Mouse (Mus musculus) liver, embryonic 16.5 days (tissue): ENCODE data around the gene Sec1. TPM values are rescaled to one million over a fixed set of nuclear protein-coding genes. Genes with fewer than 3 reads are reported as not detected.

Experiments used
- ATAC-seq: fragments of 200-750 bp; cut with Nextera tagmentation; 2 replicates; pipeline ENCODE4 v1.8.0; 2017; ENCODE audit warnings: low read depth, mild to moderate bottlenecking, moderate number of reproducible peaks, moderate library complexity
- H3K27ac ChIP-seq: fragments of 300-500 bp; sonication (generic); 2 replicates; pipeline ENCODE4 v1.5.1; 2014; ENCODE audit warnings: mild to moderate bottlenecking, low read length
- H3K27me3 ChIP-seq: fragments of 300-500 bp; sonication (generic); 2 replicates; pipeline ENCODE4 v1.6.1; 2014; ENCODE audit warnings: low read depth, low read length, mixed read lengths; ENCODE audit not compliant: control insufficient read depth, insufficient read depth
- H3K36me3 ChIP-seq: fragments of 300-500 bp; sonication (generic); 2 replicates; pipeline ENCODE4 v1.6.1; 2014; ENCODE audit warnings: mild to moderate bottlenecking; ENCODE audit not compliant: control insufficient read depth, insufficient read depth
- H3K4me1 ChIP-seq: fragments of 300-500 bp; sonication (generic); 2 replicates; pipeline ENCODE4 v1.6.1; 2014; ENCODE audit warnings: low read depth, low read length, mixed read lengths; ENCODE audit not compliant: control insufficient read depth
- H3K4me2 ChIP-seq: fragments of 300-500 bp; sonication (generic); 2 replicates; pipeline ENCODE4 v1.6.1; 2014; ENCODE audit warnings: low read depth, low read length, mixed read lengths
- H3K4me3 ChIP-seq: fragments of 300-500 bp; sonication (generic); 2 replicates; pipeline ENCODE4 v1.5.1; 2014; ENCODE audit warnings: low read depth, mild to moderate bottlenecking, low read length
- H3K9ac ChIP-seq: fragments of 300-500 bp; sonication (generic); 2 replicates; pipeline ENCODE4 v1.6.1; 2014; ENCODE audit warnings: low read depth, low read length
- H3K9me3 ChIP-seq: fragments of 300-500 bp; sonication (generic); replicated peaks from 2 replicates; pipeline ENCODE4 v1.6.1; 2016; ENCODE audit warnings: low read length; ENCODE audit not compliant: control insufficient read depth
- whole genome bisulfite sequencing: fragments of 180-500 bp; shearing (Covaris S2); extraction: QIAGEN DNeasy Blood & Tissue Kit; methylation state at CpG from one replicate; pipeline ENCODE4 v1.1.7; 2014; ENCODE audit not compliant: insufficient replicate concordance; 5-methylcytosine and 5-hydroxymethylcytosine counted together
- polyA plus RNA-seq: library from polyadenylated mRNA; unstranded; fragments of >200 nt; fragmentation: Nextera tagmentation; extraction: Ambion mirVana; gene quantifications from 2 replicates; pipeline ENCODE4 v1.2.1, GENCODE M21; 2015

The Sec1 gene
- polyA plus RNA-seq, 1 experiment from 2014 or later, result 0.05 TPM

DNA sequence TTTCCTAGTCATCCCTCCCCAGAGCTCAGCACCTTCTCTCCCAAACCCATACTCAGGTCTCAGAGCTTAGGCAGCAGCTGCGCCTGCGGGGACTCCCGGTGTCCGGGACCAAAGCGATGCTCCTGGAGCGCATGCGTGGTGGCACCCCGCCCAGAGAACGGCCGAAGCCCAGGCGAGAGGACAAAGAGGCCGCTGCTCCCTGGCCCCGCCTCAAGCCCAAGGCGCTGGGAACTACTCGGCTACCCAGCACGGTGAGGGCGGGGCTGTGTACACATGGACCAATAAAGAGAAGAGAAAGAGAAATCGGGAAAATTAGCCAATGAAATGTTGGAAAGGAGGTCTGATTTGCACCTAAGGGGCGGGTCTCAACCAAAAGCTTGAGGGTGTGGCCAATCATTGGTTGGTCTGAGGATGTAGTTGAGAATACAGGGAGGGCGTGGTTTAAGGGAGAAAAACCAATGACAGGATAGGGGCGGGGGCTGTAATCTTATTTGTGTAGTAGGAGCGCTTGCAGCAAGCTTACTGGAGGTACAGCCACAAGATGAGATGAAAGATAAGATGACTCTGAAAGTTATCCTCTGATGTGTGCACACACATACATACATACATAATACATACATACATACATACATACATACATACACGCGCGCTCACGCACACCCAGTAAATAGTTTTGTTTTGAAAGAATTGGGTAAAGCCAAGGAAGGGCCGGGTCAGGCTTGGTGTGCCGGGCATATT, 50.6 kb downstream of the Sec1 start:
- no peaks in the 10 kb centered on the region for H3K36me3 ChIP-seq
- peak overlapping the region; percentile 43 for H3K4me3 ChIP-seq
- H3K9ac ChIP-seq, result peak overlapping the region; percentile 13; the same call in 1 of the 2 replicates
- H3K27me3 ChIP-seq, result peaks cover 6% of the 10 kb centered on the region; the same call in 1 of the 2 replicates
- WGBS, result 5% methylated on average over 28 of the region's 28 CpGs
- no peaks in the 10 kb centered on the region for H3K9me3 ChIP-seq
- ATAC-seq, result peak; percentile 82
- H3K4me1 ChIP-seq, result peaks cover 7% of the 10 kb centered on the region; the same call in 1 of the 2 replicates
- H3K27ac ChIP-seq, result no peak overlapping the region
- H3K4me2 ChIP-seq, result peak overlapping the region; percentile 56

DNA sequence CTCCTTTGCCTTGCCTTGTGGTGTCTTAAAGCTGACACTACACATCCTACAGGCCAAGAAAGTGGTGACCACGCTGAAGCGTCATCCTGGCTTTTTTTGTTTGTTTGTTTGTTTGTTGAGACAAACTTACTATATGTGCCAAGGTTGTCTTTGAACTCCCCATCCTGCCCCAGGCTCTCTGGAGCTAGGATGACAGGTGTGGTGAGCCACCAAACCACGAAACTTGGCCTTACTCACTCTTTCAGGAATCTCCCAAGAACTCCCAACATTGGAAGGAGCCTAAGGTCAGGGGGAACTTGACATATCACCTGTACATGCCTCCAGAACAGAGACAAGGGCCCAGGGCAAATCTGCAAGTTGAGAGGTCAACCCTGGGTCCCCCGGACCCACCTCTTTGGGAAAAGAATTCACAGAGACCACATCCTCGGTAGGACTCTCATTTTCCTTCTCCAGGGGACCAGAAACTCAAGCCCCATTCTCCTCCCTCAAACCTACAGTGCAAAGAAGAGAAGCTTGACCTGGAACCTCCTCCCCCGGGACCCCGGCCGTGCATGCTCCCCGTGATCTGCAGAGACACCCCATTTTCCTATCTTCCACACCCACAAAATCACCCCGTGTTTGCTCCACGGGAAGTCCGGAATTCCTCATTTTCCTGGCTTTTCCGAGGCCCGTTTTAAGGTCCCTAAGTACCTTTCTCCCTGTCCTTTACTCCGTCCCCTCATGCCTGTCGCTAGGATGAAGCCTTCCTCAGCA, 51.5 kb downstream of the Sec1 start:
- ATAC-seq, result no peak
- peak overlapping the region; percentile 43 for H3K4me3 ChIP-seq
- no peaks in the 10 kb centered on the region for H3K9me3 ChIP-seq
- peaks cover 6% of the 10 kb centered on the region; the same call in 1 of the 2 replicates for H3K27me3 ChIP-seq
- H3K27ac ChIP-seq, result no peak overlapping the region
- peaks cover 7% of the 10 kb centered on the region; the same call in 1 of the 2 replicates for H3K4me1 ChIP-seq
- H3K4me2 ChIP-seq, result peak overlapping the region; percentile 56
- 31% methylated on average over 16 of the region's 16 CpGs for WGBS
- H3K36me3 ChIP-seq, result no peaks in the 10 kb centered on the region
- H3K9ac ChIP-seq, result peak overlapping the region; percentile 13; the same call in 1 of the 2 replicates

DNA sequence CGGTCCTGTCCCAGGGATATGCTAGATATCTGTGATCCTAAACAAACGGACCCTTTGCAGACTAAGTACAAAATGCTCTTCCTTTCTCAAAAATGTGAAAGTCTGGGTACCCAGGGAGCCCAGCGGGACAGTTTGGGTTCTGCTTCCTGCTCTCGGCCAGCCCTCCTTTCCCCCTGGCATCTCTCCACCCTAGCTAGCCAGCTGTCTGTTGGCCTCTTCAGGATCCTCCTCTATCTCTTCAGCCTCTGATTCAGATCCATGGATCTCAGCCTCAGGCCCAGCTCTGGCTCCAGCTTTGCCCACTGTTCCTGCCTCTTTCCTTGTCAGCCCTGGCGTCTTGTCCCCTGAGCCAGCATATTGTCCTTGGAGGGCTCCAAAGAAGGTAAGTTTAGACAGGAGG, 52.1 kb downstream of the Sec1 start:
- WGBS, result 67% methylated on average over 5 of the region's 5 CpGs
- Histone ChIP-seq H3K9ac (no peak overlapping the region), H3K4me3 (no peak overlapping the region), H3K36me3 (no peaks in the 10 kb centered on the region), H3K4me1 (peaks cover 7% of the 10 kb centered on the region; the same call in 1 of the 2 replicates), H3K9me3 (no peaks in the 10 kb centered on the region), H3K27ac (no peak overlapping the region), H3K4me2 (no peak overlapping the region), H3K27me3 (peaks cover 6% of the 10 kb centered on the region; the same call in 1 of the 2 replicates)
- ATAC-seq, result no peak

DNA sequence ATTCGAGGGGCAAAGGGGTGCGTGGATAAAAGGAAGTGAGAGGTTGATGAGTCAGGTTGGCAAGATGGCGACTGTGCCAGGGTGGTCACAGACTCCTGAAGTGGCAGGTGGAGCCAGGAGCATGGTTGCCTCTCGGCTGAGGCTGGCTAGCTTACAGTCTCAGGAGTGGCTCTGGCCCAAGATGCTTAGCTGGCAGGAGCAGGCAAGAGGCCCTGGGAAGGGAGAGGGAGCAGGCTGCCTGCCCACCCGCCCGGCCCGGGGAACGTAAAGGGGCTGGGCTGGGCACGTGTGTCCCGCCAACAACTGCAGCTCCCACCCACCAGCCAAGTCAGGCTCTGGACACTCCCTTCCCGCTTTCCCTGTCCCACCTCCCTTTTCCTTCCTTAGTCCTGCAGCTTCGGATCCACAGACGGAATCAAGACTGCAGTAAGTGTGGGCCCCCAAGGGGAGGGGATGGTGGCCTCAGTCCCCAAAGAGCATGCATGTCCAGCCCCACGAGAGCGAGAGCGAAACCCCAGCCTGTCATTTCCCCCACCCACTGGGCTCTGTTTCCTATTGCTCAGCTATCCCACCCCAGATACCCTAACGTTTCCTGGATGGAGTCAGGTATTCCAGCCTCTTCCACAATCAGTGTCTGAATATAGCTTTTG, 52.7 kb downstream of the Sec1 start:
- no peak overlapping the region for H3K27ac ChIP-seq
- no peak overlapping the region for H3K4me3 ChIP-seq
- no peak overlapping the region for H3K9ac ChIP-seq
- 58% methylated on average over 17 of the region's 17 CpGs for WGBS
- H3K4me1 ChIP-seq, result peaks cover 7% of the 10 kb centered on the region; the same call in 1 of the 2 replicates
- no peaks in the 10 kb centered on the region for H3K9me3 ChIP-seq
- H3K4me2 ChIP-seq, result no peak overlapping the region
- no peak for ATAC-seq
- no peaks in the 10 kb centered on the region for H3K36me3 ChIP-seq
- peaks cover 6% of the 10 kb centered on the region; the same call in 1 of the 2 replicates for H3K27me3 ChIP-seq

DNA sequence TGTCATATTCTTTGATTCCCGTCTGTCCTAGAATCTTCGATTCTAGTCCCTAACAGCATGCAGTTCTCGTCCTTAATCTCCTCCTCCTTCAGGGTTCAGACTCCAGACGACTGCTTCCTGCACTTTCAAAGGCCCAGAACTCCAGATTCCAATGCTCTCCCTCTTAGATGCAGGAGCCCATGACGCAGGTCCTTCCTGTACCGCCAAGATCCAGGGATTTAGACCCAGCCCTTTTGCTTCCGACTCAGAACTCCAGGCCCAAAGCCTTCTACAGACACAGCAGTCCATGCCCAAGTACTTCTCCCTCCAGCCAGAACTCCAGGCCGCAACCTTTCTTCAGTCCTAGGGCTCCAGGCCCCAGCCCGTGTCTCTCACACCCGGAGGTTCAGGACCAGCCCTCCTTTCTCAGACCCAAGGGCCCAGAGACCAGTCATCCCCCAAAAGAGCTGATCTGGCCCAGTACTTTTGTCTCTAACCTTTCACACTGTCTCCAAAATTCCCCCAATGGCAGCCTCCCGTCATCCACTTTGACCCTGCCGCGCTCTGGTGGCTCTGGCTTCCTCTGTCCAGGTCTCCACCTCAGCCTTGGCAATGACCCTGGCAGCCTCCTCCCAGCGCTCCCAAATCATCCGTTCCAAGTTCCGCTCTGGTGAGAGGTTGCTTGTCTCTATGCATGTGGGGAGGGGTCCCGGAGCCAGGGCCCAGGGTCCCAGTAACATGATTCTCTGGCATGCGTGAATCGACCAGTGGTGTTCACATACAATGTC, 53.8 kb downstream of the Sec1 start:
- Histone ChIP-seq H3K9me3 (no peaks in the 10 kb centered on the region), H3K4me3 (no peak overlapping the region), H3K9ac (no peak overlapping the region), H3K4me1 (peaks cover 7% of the 10 kb centered on the region; the same call in 1 of the 2 replicates), H3K36me3 (no peaks in the 10 kb centered on the region), H3K4me2 (no peak overlapping the region), H3K27me3 (peaks cover 6% of the 10 kb centered on the region; the same call in 1 of the 2 replicates), H3K27ac (no peak overlapping the region)
- WGBS, result 68% methylated on average over 19 of the region's 19 CpGs
- ATAC-seq, result no peak

DNA sequence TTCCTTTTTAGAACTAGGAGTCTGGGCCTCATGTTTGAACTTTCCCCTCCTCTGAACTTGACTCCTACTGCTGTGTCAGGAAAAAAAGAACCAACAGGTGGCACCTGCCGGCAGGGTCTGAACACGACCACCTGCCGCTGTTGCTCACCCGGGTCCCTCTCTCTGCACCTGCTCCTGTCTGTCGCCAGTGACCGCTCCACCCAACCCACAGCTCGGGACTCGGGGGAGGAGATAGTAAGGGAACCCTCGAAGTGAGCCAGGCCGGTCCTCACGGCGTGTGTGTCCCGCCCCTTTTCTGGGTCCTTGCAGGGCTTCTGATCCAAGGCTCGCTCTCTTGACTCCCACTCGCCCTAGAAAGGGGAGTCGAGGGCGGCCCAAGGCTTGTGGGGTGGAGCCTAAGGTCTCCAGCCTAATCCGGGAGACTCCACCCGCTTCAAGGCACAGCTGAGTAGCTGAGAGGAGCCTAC, 54.6 kb downstream of the Sec1 start, which contains the start of gene Mamstr:
Gene Mamstr (plus strand): TSS at position 417 of the 467 bp plus-strand sequence.
- H3K36me3 ChIP-seq, result no peaks in the 10 kb centered on the region
- H3K27ac ChIP-seq, result no peak within 1 kb of the TSS
- WGBS, result 55% methylated on average over 19 of the region's 19 CpGs
- H3K9me3 ChIP-seq, result no peaks in the 10 kb centered on the region
- H3K4me3 ChIP-seq, result no peak within 1 kb of the TSS
- H3K4me1 ChIP-seq, result peaks cover 7% of the 10 kb centered on the region; the same call in 1 of the 2 replicates
- H3K27me3 ChIP-seq, result peaks cover 6% of the 10 kb centered on the region; the same call in 1 of the 2 replicates
- ATAC-seq, result no peak
- no peak within 1 kb of the TSS for H3K4me2 ChIP-seq
- H3K9ac ChIP-seq, result no peak within 1 kb of the TSS

DNA sequence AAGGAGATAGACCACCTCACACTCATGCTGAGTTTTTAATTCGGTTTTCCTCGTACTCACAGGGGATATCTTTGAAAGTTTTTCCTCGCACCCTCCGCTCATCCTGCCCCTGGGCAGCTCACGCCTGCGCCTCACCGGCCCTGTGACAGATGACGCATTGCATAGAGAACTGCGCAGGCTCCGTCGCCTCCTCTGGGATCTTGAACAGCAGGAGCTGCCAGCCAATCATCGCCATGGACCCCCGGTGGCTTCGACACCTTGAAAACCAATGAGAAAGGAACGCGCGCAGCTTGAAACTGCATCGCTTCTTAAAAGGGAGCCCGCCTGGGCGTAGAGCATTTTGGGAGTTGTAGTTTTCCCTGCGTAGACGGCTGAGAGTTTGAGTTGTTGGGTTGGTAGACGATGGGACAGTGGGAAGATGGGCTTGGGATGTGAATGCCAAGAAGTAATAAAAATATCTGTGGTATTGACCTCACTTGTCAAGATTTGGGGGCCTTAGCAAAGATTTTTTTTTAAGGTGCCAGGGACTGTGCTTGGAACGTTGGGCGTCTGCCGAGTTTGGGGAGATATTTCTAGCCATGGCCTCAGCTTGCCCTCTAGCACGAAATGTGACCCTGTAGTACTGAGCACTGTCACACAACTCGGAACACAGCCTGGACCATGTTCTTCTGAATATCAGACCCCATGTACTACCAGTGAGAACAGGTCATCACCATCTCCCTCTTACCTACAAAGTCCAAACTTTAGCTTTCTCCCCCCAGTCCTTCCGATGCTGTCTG, 55.4 kb downstream of the Sec1 start:
- H3K27ac ChIP-seq, result no peak overlapping the region
- WGBS, result 63% methylated on average over 29 of the region's 29 CpGs
- no peaks in the 10 kb centered on the region for H3K27me3 ChIP-seq
- H3K36me3 ChIP-seq, result no peaks in the 10 kb centered on the region
- no peak overlapping the region for H3K4me3 ChIP-seq
- peak overlapping the region; percentile 6; the same call in 1 of the 2 replicates for H3K4me2 ChIP-seq
- ATAC-seq, result peak; percentile 75
- H3K9ac ChIP-seq, result no peak overlapping the region
- H3K4me1 ChIP-seq, result peaks cover 6% of the 10 kb centered on the region; the same call in 1 of the 2 replicates
- no peaks in the 10 kb centered on the region for H3K9me3 ChIP-seq
